ENCODE assay signal across 8 mouse cellular contexts in genomic region chr7:19382166-19382541, GRCm38 (mm10). TPM values are rescaled to one million over a fixed set of nuclear protein-coding genes. Genes with fewer than 3 reads are reported as not detected.
A peak's percentile ranks its signal among the peaks of the same experiment; 100 is the strongest.
DNase-seq lines count a peak whose midpoint lies in the region; ATAC-seq and TF ChIP-seq lines count a peak whose summit lies in the region.

No protein-coding gene starts in this region.

- peak; percentile 44 for TF ChIP-seq CTCF in layer of hippocampus, adult 2 months (conservative IDR thresholded peaks at IDR 0.05)
- no peak for TF ChIP-seq CTCF in brain, embryonic 14.5 days (IDR thresholded peaks at IDR 0.05; ENCODE audit: borderline replicate concordance, extremely low read depth, insufficient read depth, insufficient read length)
- no peak for TF ChIP-seq CTCF in olfactory bulb, adult 2 months (IDR thresholded peaks at IDR 0.05; ENCODE audit: insufficient read depth, low read depth, low read length)

- ATAC-seq in forebrain, embryonic 13.5 days = peak; percentile 65
- peak; percentile 59 for ATAC-seq in liver, embryonic 11.5 days (replicated peaks; ENCODE audit: low FRiP score)

- no peaks in the 10 kb centered on the region for H3K9me3 ChIP-seq in forebrain, embryonic 13.5 days (replicated peaks)
- H3K9me3 ChIP-seq in liver, embryonic 11.5 days (ENCODE audit: control insufficient read depth, low read length) = no peaks in the 10 kb centered on the region

- peak overlapping the region; percentile 96 for H3K4me3 ChIP-seq in layer of hippocampus, adult 2 months
- H3K4me3 ChIP-seq in forebrain, embryonic 13.5 days = peak overlapping the region; percentile 95
- H3K4me3 ChIP-seq in liver, embryonic 11.5 days (ENCODE audit: low read depth, low read length) = peak overlapping the region; percentile 97
- H3K4me3 ChIP-seq in olfactory bulb, adult 2 months (ENCODE audit: insufficient read depth, low read depth, low read length) = peak overlapping the region; percentile 94

- WGBS in forebrain, embryonic 13.5 days = 0% methylated on average over 16 of the region's 37 CpGs
- WGBS in liver, embryonic 11.5 days = 0% methylated on average over 37 of the region's 37 CpGs
- WGBS in olfactory bulb, adult 2 months = under 1% methylated on average over 29 of the region's 37 CpGs

- peak overlapping the region; percentile 69 for H3K27ac ChIP-seq in layer of hippocampus, adult 2 months
- peak overlapping the region; percentile 44; the same call in 1 of the 2 replicates for H3K27ac ChIP-seq in forebrain, embryonic 13.5 days
- peak overlapping the region; percentile 13 for H3K27ac ChIP-seq in liver, embryonic 11.5 days (ENCODE audit: low read depth, low read length)
- H3K27ac ChIP-seq in olfactory bulb, adult 2 months (ENCODE audit: insufficient read depth, low read depth, low read length) = no peak overlapping the region

- H3K9ac ChIP-seq in forebrain, embryonic 13.5 days = peak overlapping the region; percentile 93
- peak overlapping the region; percentile 82 for H3K9ac ChIP-seq in liver, embryonic 11.5 days (ENCODE audit: low read depth, low read length)

- peaks cover 44% of the 10 kb centered on the region for H3K36me3 ChIP-seq in forebrain, embryonic 13.5 days (ENCODE audit: poor library complexity, severe bottlenecking)
- peaks cover 23% of the 10 kb centered on the region for H3K36me3 ChIP-seq in liver, embryonic 11.5 days (ENCODE audit: control insufficient read depth, insufficient read depth, low read length)

- DNase-seq in layer of hippocampus, adult 2 months (ENCODE audit: low spot score in 2 of 2) = no peak
- no peak for DNase-seq in layer of hippocampus, adult 9-10 months (ENCODE audit: low spot score)
- peak; percentile 29 for DNase-seq in brain, embryonic 14.5 days (ENCODE audit: low read depth)
- no peak for DNase-seq in liver, embryonic 11.5 days (ENCODE audit: low spot score)
- DNase-seq in cerebellum, postnatal 36 days = no peak
- no peak for DNase-seq in layer of hippocampus, adult 11-12 months (ENCODE audit: low spot score)

- peaks cover 19% of the 10 kb centered on the region for H3K4me1 ChIP-seq in forebrain, embryonic 13.5 days
- peaks cover 8% of the 10 kb centered on the region for H3K4me1 ChIP-seq in liver, embryonic 11.5 days (replicated peaks; ENCODE audit: control insufficient read depth, insufficient read depth, low read length)
- peaks cover 8% of the 10 kb centered on the region for H3K4me1 ChIP-seq in olfactory bulb, adult 2 months (ENCODE audit: control insufficient read depth, insufficient read depth, low read length)

- no peak for TF ChIP-seq POLR2A in brain, embryonic 14.5 days (IDR thresholded peaks at IDR 0.05; ENCODE audit: borderline replicate concordance, extremely low read depth, insufficient read depth, insufficient read length, poor library complexity, severe bottlenecking)
- TF ChIP-seq POLR2A in olfactory bulb, adult 2 months (IDR thresholded peaks at IDR 0.05; ENCODE audit: insufficient read depth, low read depth, low read length) = no peak

- peak overlapping the region; percentile 91 for H3K4me2 ChIP-seq in forebrain, embryonic 13.5 days
- H3K4me2 ChIP-seq in liver, embryonic 11.5 days = peak overlapping the region; percentile 95

- no peaks in the 10 kb centered on the region for H3K27me3 ChIP-seq in forebrain, embryonic 13.5 days
- no peaks in the 10 kb centered on the region for H3K27me3 ChIP-seq in liver, embryonic 11.5 days (replicated peaks; ENCODE audit: control insufficient read depth, insufficient read depth, low read length)

RNA-seq across cellular contexts. Expression of gene Ercc2, which starts 0.3 kb away (rescaled TPM):
- 10 to 100 TPM; 36.4 to 36.5 TPM for total RNA-seq in layer of hippocampus, adult 2 months (2021)
- 81.7 and 106 TPM in 2 replicates for polyA plus RNA-seq in brain, embryonic 14.5 days (2012; rRNA removed)
- 20.4 and 24.9 TPM in 2 replicates for polyA plus RNA-seq in forebrain, embryonic 13.5 days (2015; fragmentation: Nextera tagmentation; extraction: Ambion mirVana)
- 14.0 and 15.6 TPM in 2 replicates for polyA plus RNA-seq in liver, embryonic 11.5 days (2014; fragmentation: Nextera tagmentation; extraction: Ambion mirVana)
- polyA plus RNA-seq in olfactory bulb, adult 2 months (2012; ENCODE audit: insufficient read depth, insufficient read length, low replicate concordance, missing spikeins) = not detected in 2 replicates

RNA-seq across cellular contexts. Expression of gene Klc3, which starts 21.8 kb away (rescaled TPM):
- total RNA-seq in layer of hippocampus, adult 2 months (2021) = 1 to 10 TPM; 3.2 to 3.5 TPM
- polyA plus RNA-seq in brain, embryonic 14.5 days (2012; rRNA removed) = 1.5 and 2.5 TPM in 2 replicates
- polyA plus RNA-seq in forebrain, embryonic 13.5 days (2015; fragmentation: Nextera tagmentation; extraction: Ambion mirVana) = 1.5 and 2.6 TPM in 2 replicates
- polyA plus RNA-seq in liver, embryonic 11.5 days (2014; fragmentation: Nextera tagmentation; extraction: Ambion mirVana) = 0.71 and 0.99 TPM in 2 replicates
- not detected in 2 replicates for polyA plus RNA-seq in olfactory bulb, adult 2 months (2012; ENCODE audit: insufficient read depth, insufficient read length, low replicate concordance, missing spikeins)

RNA-seq across cellular contexts. Expression of gene Ckm, which starts 22.4 kb away (rescaled TPM):
- not detected for total RNA-seq in layer of hippocampus, adult 2 months (2021)
- 0.24 and 0.31 TPM in 2 replicates for polyA plus RNA-seq in brain, embryonic 14.5 days (2012; rRNA removed)
- polyA plus RNA-seq in forebrain, embryonic 13.5 days (2015; fragmentation: Nextera tagmentation; extraction: Ambion mirVana) = not detected in 2 replicates
- polyA plus RNA-seq in liver, embryonic 11.5 days (2014; fragmentation: Nextera tagmentation; extraction: Ambion mirVana) = 0.34 and 0.40 TPM in 2 replicates
- polyA plus RNA-seq in olfactory bulb, adult 2 months (2012; ENCODE audit: insufficient read depth, insufficient read length, low replicate concordance, missing spikeins) = not detected in 2 replicates

RNA-seq across cellular contexts. Expression of gene Ppp1r13l, which starts 22.6 kb away (rescaled TPM):
- 1 to 10 TPM; 6.1 to 6.9 TPM for total RNA-seq in layer of hippocampus, adult 2 months (2021)
- 8.2 and 8.9 TPM in 2 replicates for polyA plus RNA-seq in brain, embryonic 14.5 days (2012; rRNA removed)
- polyA plus RNA-seq in forebrain, embryonic 13.5 days (2015; fragmentation: Nextera tagmentation; extraction: Ambion mirVana) = 3.6 and 4.1 TPM in 2 replicates
- polyA plus RNA-seq in liver, embryonic 11.5 days (2014; fragmentation: Nextera tagmentation; extraction: Ambion mirVana) = 3.9 and 4.2 TPM in 2 replicates
- polyA plus RNA-seq in olfactory bulb, adult 2 months (2012; ENCODE audit: insufficient read depth, insufficient read length, low replicate concordance, missing spikeins) = not detected in 2 replicates

RNA-seq across cellular contexts. Expression of gene Cd3eap, which starts 22.9 kb away (rescaled TPM):
- 10 to 100 TPM; 18.1 to 19.5 TPM for total RNA-seq in layer of hippocampus, adult 2 months (2021)
- 11.9 and 12.7 TPM in 2 replicates for polyA plus RNA-seq in brain, embryonic 14.5 days (2012; rRNA removed)
- 21.4 and 23.2 TPM in 2 replicates for polyA plus RNA-seq in forebrain, embryonic 13.5 days (2015; fragmentation: Nextera tagmentation; extraction: Ambion mirVana)
- polyA plus RNA-seq in liver, embryonic 11.5 days (2014; fragmentation: Nextera tagmentation; extraction: Ambion mirVana) = 28.7 and 30.2 TPM in 2 replicates
- polyA plus RNA-seq in olfactory bulb, adult 2 months (2012; ENCODE audit: insufficient read depth, insufficient read length, low replicate concordance, missing spikeins) = not detected in 2 replicates
